Mouse (Mus musculus): ENCODE measurements around the gene Grm1.

GRCm38 (mm10) chr10:10831141-10831540 lies 251.0 kb downstream of the Grm1 start:
- TF ChIP-seq CTCF (IDR thresholded peaks at IDR 0.05; ENCODE audit: low read depth) (no peak), EP300 (IDR thresholded peaks at IDR 0.05; ENCODE audit: low read depth) (no peak)
